Mouse (Mus musculus) bone marrow macrophage, adult 2 months (primary cell): Measurements from ENCODE around the gene Hoxd12.

Experiments
- CTCF ChIP-seq: IDR thresholded peaks from 2 replicates; pipeline ENCODE4 v1.5.1; 2012; ENCODE audit warnings: low read depth, mild to moderate bottlenecking, low read length, moderate library complexity
- POLR2A ChIP-seq: IDR thresholded peaks from 2 replicates; pipeline ENCODE4 v1.6.1; 2012; ENCODE audit warnings: mild to moderate bottlenecking, low read depth, low read length, borderline replicate concordance

DNA sequence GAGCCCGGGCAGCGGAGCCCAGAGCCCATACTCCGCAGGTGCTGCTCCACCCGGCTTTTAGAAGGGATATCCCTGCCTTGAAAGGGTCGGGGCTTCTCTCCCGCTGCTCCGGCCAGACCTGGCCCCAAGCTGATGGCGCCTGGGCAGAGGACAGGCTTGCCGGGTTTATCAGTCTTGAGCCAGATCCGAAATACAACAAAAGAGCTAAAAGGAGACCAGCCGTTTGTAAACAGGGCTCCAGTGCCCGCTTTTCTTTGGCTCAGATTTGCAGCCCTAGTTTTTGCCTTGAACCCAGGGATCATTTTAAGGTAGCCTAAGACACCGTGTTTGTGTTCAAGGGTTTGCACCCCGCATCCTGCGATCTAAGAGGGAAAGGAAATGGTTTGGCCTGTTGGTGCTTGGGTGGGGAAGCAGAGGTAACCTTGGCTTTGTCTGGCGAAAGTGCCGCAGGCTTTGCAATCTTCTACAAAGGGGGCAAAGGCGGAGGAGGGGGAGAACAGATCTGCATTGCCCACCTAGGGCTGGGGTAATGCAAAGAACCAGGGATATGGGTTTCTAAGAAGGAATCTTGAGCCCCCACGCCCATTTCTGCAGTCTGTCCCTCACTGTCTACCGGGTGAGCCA, 18.1 kb downstream of the Hoxd12 start:
- TF ChIP-seq CTCF (no peak), POLR2A (no peak)
